26 mouse cellular contexts compared by ENCODE assay signal in genomic region chr4:120888884-120889283, GRCm38 (mm10). TPM values are rescaled to one million over a fixed set of nuclear protein-coding genes. Genes with fewer than 3 reads are reported as not detected.
DNase-seq lines count a peak whose midpoint lies in the region; ATAC-seq lines count a peak whose summit lies in the region.
"Had no signal": no experiment of that assay in that cellular context is flagged by ENCODE, and none has a peak within 500 bp of the region (broad histone marks: within the 10 kb centered on the region; RNA-seq: fewer than 3 reads in every experiment).

No protein-coding gene starts in this region.

- no peak for ATAC-seq in cerebellum, adult (ENCODE audit: insufficient number of reproducible peaks, low FRiP score, low TSS enrichment)
- 0 out of 2 replicates have a peak, but pooled peaks have one; percentile 25 for ATAC-seq in forebrain, embryonic 11.5 days (replicated peaks; ENCODE audit: low FRiP score)
- ATAC-seq in forebrain, embryonic 16.5 days, result no peak
- ATAC-seq: activated CD4-positive, CD25-positive, alpha-beta regulatory T cell, adult 4 months; forebrain, embryonic 15.5 days; hindbrain, embryonic 16.5 days; intestine, embryonic 15.5 days had no signal

- no peaks in the 10 kb centered on the region for H3K36me3 ChIP-seq in forebrain, embryonic 11.5 days (ENCODE audit: control insufficient read depth, insufficient read depth, low read length)
- H3K36me3 ChIP-seq in forebrain, embryonic 16.5 days (ENCODE audit: control insufficient read depth, insufficient read depth), result no peaks in the 10 kb centered on the region
- no peaks in the 10 kb centered on the region for H3K36me3 ChIP-seq in embryonic facial prominence, embryonic 10.5 days (replicated peaks)
- H3K36me3 ChIP-seq: embryonic facial prominence, embryonic 12.5 days; embryonic facial prominence, embryonic 15.5 days; forebrain, embryonic 12.5 days; forebrain, embryonic 15.5 days; heart, embryonic 12.5 days; heart, embryonic 15.5 days; hindbrain, embryonic 12.5 days; intestine, embryonic 15.5 days; kidney, embryonic 15.5 days had no signal

- H3K27me3 ChIP-seq in forebrain, embryonic 11.5 days (ENCODE audit: control insufficient read depth, insufficient read depth, low read length), result no peaks in the 10 kb centered on the region
- no peaks in the 10 kb centered on the region for H3K27me3 ChIP-seq in forebrain, embryonic 16.5 days (replicated peaks; ENCODE audit: control insufficient read depth, insufficient read depth, low read length)
- peaks cover 10% of the 10 kb centered on the region; the same call in 1 of the 2 replicates for H3K27me3 ChIP-seq in embryonic facial prominence, embryonic 10.5 days (replicated peaks; ENCODE audit: low read depth, poor library complexity, severe bottlenecking)
- H3K27me3 ChIP-seq: forebrain, embryonic 12.5 days; forebrain, embryonic 15.5 days; intestine, embryonic 15.5 days; kidney, embryonic 15.5 days had no signal

- no peak overlapping the region for H3K27ac ChIP-seq in forebrain, embryonic 11.5 days (ENCODE audit: low read depth, low read length)
- no peak overlapping the region for H3K27ac ChIP-seq in forebrain, embryonic 16.5 days (ENCODE audit: low read length)
- H3K27ac ChIP-seq in embryonic facial prominence, embryonic 10.5 days (replicated peaks), result peak overlapping the region; percentile 40; the same call in 1 of the 2 replicates
- H3K27ac ChIP-seq: embryonic facial prominence, embryonic 12.5 days; embryonic facial prominence, embryonic 15.5 days; forebrain, embryonic 12.5 days; forebrain, embryonic 15.5 days; heart, embryonic 15.5 days; hindbrain, embryonic 12.5 days; intestine, embryonic 15.5 days; kidney, embryonic 15.5 days had no signal

- no peak overlapping the region for H3K9ac ChIP-seq in forebrain, embryonic 11.5 days (ENCODE audit: low read length)
- no peak overlapping the region for H3K9ac ChIP-seq in forebrain, embryonic 16.5 days (replicated peaks; ENCODE audit: low read depth, low read length)
- H3K9ac ChIP-seq: embryonic facial prominence, embryonic 12.5 days; embryonic facial prominence, embryonic 15.5 days; forebrain, embryonic 12.5 days; forebrain, embryonic 15.5 days; heart, embryonic 12.5 days; heart, embryonic 15.5 days; hindbrain, embryonic 12.5 days; intestine, embryonic 15.5 days; kidney, embryonic 15.5 days had no signal

- H3K4me2 ChIP-seq in forebrain, embryonic 11.5 days (ENCODE audit: low read depth, low read length, severe bottlenecking), result no peak overlapping the region
- no peak overlapping the region for H3K4me2 ChIP-seq in forebrain, embryonic 16.5 days (ENCODE audit: low read length)
- H3K4me2 ChIP-seq: embryonic facial prominence, embryonic 12.5 days; embryonic facial prominence, embryonic 15.5 days; forebrain, embryonic 12.5 days; forebrain, embryonic 15.5 days; heart, embryonic 12.5 days; heart, embryonic 15.5 days; hindbrain, embryonic 12.5 days; intestine, embryonic 15.5 days; kidney, embryonic 15.5 days had no signal

- DNase-seq in cerebellum, adult 9-10 months, result peak; percentile 42
- peak; percentile 44 for DNase-seq in forebrain, embryonic 11.5 days (ENCODE audit: low spot score)
- DNase-seq in 3134 (ENCODE audit: extremely low read depth, insufficient read length, low spot score), result peak; percentile 31
- DNase-seq in embryonic facial prominence, embryonic 10.5 days (ENCODE audit: low spot score), result no peak
- DNase-seq in gastrocnemius, postnatal 25 days, result no peak
- DNase-seq: adrenal gland, adult 8-10 months; adrenal gland, postnatal 25 days; gastrocnemius, postnatal 10 days; heart, adult 18-20 months; heart, postnatal 10 days; heart, postnatal 4 days; kidney, adult 11 months; kidney, adult 8-10 months had no signal

- H3K4me1 ChIP-seq in forebrain, embryonic 11.5 days (replicated peaks; ENCODE audit: control insufficient read depth, insufficient read depth, low read length), result peaks cover 5% of the 10 kb centered on the region; the same call in 1 of the 2 replicates
- peaks cover 11% of the 10 kb centered on the region for H3K4me1 ChIP-seq in forebrain, embryonic 16.5 days (replicated peaks; ENCODE audit: control insufficient read depth, insufficient read depth, low read length)
- peaks cover 66% of the 10 kb centered on the region for H3K4me1 ChIP-seq in embryonic facial prominence, embryonic 10.5 days

- no peaks in the 10 kb centered on the region for H3K9me3 ChIP-seq in forebrain, embryonic 11.5 days (ENCODE audit: control insufficient read depth, low read length)
- H3K9me3 ChIP-seq in forebrain, embryonic 16.5 days (ENCODE audit: control insufficient read depth, low read length), result no peaks in the 10 kb centered on the region
- no peaks in the 10 kb centered on the region for H3K9me3 ChIP-seq in embryonic facial prominence, embryonic 10.5 days
- H3K9me3 ChIP-seq: embryonic facial prominence, embryonic 12.5 days; embryonic facial prominence, embryonic 15.5 days; forebrain, embryonic 12.5 days; forebrain, embryonic 15.5 days; heart, embryonic 12.5 days; heart, embryonic 15.5 days; hindbrain, embryonic 12.5 days; intestine, embryonic 15.5 days; kidney, embryonic 15.5 days had no signal

- H3K4me3 ChIP-seq in forebrain, embryonic 11.5 days (ENCODE audit: low read depth, low read length), result no peak overlapping the region
- no peak overlapping the region for H3K4me3 ChIP-seq in forebrain, embryonic 16.5 days (replicated peaks; ENCODE audit: low read length)
- H3K4me3 ChIP-seq in embryonic facial prominence, embryonic 10.5 days, result no peak overlapping the region
- H3K4me3 ChIP-seq: embryonic facial prominence, embryonic 12.5 days; embryonic facial prominence, embryonic 15.5 days; forebrain, embryonic 12.5 days; forebrain, embryonic 15.5 days; heart, embryonic 12.5 days; heart, embryonic 15.5 days; hindbrain, embryonic 12.5 days; intestine, embryonic 15.5 days; kidney, embryonic 15.5 days had no signal

- WGBS in forebrain, embryonic 11.5 days, result 73% methylated on average over 8 of the region's 8 CpGs
- 75% methylated on average over 8 of the region's 8 CpGs for WGBS in forebrain, embryonic 16.5 days
- WGBS in embryonic facial prominence, embryonic 10.5 days, result 63% methylated on average over 8 of the region's 8 CpGs

RNA-seq across cellular contexts. Expression of gene Rims3, which starts 34.3 kb away (rescaled TPM):
- polyA plus RNA-seq in forebrain, embryonic 11.5 days (2014; fragmentation: Nextera tagmentation; extraction: Ambion mirVana), result 4.2 and 4.9 TPM in 2 replicates
- 9.6 and 14.1 TPM in 2 replicates for polyA plus RNA-seq in forebrain, embryonic 16.5 days (2015; fragmentation: Nextera tagmentation; extraction: Ambion mirVana)
- 1.8 and 2.4 TPM in 2 replicates for polyA plus RNA-seq in embryonic facial prominence, embryonic 10.5 days (2016; fragmentation: Nextera tagmentation; extraction: Ambion mirVana)
- total RNA-seq in gastrocnemius, postnatal 25 days (2021), result under 1 TPM in 1 of 2 experiments, not detected in 1; 0.03 TPM

RNA-seq across cellular contexts. Expression of gene Exo5, which starts 35.9 kb away (rescaled TPM):
- 32.1 and 34.1 TPM in 2 replicates for polyA plus RNA-seq in forebrain, embryonic 11.5 days (2014; fragmentation: Nextera tagmentation; extraction: Ambion mirVana)
- polyA plus RNA-seq in forebrain, embryonic 16.5 days (2015; fragmentation: Nextera tagmentation; extraction: Ambion mirVana), result 44.6 and 44.9 TPM in 2 replicates
- 36.0 and 41.5 TPM in 2 replicates for polyA plus RNA-seq in embryonic facial prominence, embryonic 10.5 days (2016; fragmentation: Nextera tagmentation; extraction: Ambion mirVana)
- 1 to 10 TPM; 1.5 to 2.2 TPM for total RNA-seq in gastrocnemius, postnatal 25 days (2021)

RNA-seq across cellular contexts. Expression of gene Nfyc, which starts 57.5 kb away (rescaled TPM):
- 124 and 134 TPM in 2 replicates for polyA plus RNA-seq in forebrain, embryonic 11.5 days (2014; fragmentation: Nextera tagmentation; extraction: Ambion mirVana)
- polyA plus RNA-seq in forebrain, embryonic 16.5 days (2015; fragmentation: Nextera tagmentation; extraction: Ambion mirVana), result 96.5 and 107 TPM in 2 replicates
- 126 and 128 TPM in 2 replicates for polyA plus RNA-seq in embryonic facial prominence, embryonic 10.5 days (2016; fragmentation: Nextera tagmentation; extraction: Ambion mirVana)
- 10 to 100 TPM; 39.3 to 43.5 TPM for total RNA-seq in gastrocnemius, postnatal 25 days (2021)

Comparison
In these comparisons a context has a peak if more than half of its experiments do, and no peak if none do; other contexts are left out.
1. DNase-seq: peak in cerebellum, adult 9-10 months (single experiment), forebrain, embryonic 11.5 days (single experiment) and 3134 (single experiment); none in embryonic facial prominence, embryonic 10.5 days (single experiment) and gastrocnemius, postnatal 25 days (single experiment).